Mouse (Mus musculus): ENCODE measurements around the gene Dusp9. TPM values are rescaled to one million over a fixed set of nuclear protein-coding genes. Genes with fewer than 3 reads are reported as not detected.

The Dusp9 gene
- polyA plus RNA-seq (2014; fragmentation: Nextera tagmentation; extraction: Ambion mirVana): 5.0 and 7.3 TPM in 2 replicates

DNA sequence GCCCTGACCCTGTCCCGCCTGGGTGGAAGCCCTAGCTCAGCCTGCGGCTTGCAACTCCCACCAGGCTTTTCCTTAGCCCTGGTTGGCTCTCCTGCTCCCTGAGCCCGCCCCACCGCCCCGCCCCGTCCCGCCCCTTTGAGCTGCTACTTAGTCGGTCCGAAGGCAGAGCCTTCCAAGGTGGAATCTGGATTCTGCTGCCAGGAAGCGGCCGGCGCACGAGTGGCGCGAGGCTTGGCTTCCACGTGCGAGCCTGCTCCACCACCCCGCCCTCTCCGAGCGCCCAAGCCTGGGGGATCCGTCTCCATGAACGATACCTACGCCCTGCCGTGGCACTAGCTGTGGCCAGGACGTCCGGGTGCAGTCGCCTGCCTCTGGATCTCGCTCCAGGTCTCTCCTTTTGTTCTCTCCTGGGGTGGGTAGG lies at the start of gene Dusp9:
Dusp9 (plus strand) TSS at position 165 of the 421 bp plus-strand sequence.
- Histone ChIP-seq H3K9me3 (ENCODE audit: control insufficient read depth, low read depth, low read length) (no peaks in the 10 kb centered on the region), H3K36me3 (ENCODE audit: control insufficient read depth, insufficient read depth, low read length) (no peaks in the 10 kb centered on the region), H3K9ac (replicated peaks; ENCODE audit: low read depth, low read length) (no peak within 1 kb of the TSS), H3K27ac (ENCODE audit: low read length) (no peak within 1 kb of the TSS), H3K4me2 (replicated peaks; ENCODE audit: low read depth, low read length) (peak within 1 kb of the TSS; percentile 51), H3K4me3 (ENCODE audit: low read depth, low read length) (peak within 1 kb of the TSS; percentile 30), H3K4me1 (ENCODE audit: control insufficient read depth, insufficient read depth, low read length) (no peaks in the 10 kb centered on the region), H3K27me3 (ENCODE audit: control insufficient read depth, insufficient read depth, low read length) (peaks cover 7% of the 10 kb centered on the region; the same call in 1 of the 2 replicates)
- 12% methylated on average over 28 of the region's 28 CpGs for WGBS
- ATAC-seq (ENCODE audit: insufficient number of reproducible peaks, insufficient read depth, low FRiP score, low read depth): peak; percentile 79

GRCm38 (mm10) chrX:73593212-73593611 lies 46.0 kb upstream of the Dusp9 start:
- Histone ChIP-seq H3K4me2 (replicated peaks; ENCODE audit: low read depth, low read length) (no peak overlapping the region), H3K27me3 (ENCODE audit: control insufficient read depth, insufficient read depth, low read length) (no peaks in the 10 kb centered on the region), H3K4me3 (ENCODE audit: low read depth, low read length) (no peak overlapping the region), H3K4me1 (ENCODE audit: control insufficient read depth, insufficient read depth, low read length) (no peaks in the 10 kb centered on the region), H3K9me3 (ENCODE audit: control insufficient read depth, low read depth, low read length) (no peaks in the 10 kb centered on the region), H3K27ac (ENCODE audit: low read length) (no peak overlapping the region), H3K36me3 (ENCODE audit: control insufficient read depth, insufficient read depth, low read length) (no peaks in the 10 kb centered on the region), H3K9ac (replicated peaks; ENCODE audit: low read depth, low read length) (no peak overlapping the region)
- ATAC-seq (ENCODE audit: insufficient number of reproducible peaks, insufficient read depth, low FRiP score, low read depth): no peak
- 28% methylated on average over 6 of the region's 6 CpGs for WGBS

DNA sequence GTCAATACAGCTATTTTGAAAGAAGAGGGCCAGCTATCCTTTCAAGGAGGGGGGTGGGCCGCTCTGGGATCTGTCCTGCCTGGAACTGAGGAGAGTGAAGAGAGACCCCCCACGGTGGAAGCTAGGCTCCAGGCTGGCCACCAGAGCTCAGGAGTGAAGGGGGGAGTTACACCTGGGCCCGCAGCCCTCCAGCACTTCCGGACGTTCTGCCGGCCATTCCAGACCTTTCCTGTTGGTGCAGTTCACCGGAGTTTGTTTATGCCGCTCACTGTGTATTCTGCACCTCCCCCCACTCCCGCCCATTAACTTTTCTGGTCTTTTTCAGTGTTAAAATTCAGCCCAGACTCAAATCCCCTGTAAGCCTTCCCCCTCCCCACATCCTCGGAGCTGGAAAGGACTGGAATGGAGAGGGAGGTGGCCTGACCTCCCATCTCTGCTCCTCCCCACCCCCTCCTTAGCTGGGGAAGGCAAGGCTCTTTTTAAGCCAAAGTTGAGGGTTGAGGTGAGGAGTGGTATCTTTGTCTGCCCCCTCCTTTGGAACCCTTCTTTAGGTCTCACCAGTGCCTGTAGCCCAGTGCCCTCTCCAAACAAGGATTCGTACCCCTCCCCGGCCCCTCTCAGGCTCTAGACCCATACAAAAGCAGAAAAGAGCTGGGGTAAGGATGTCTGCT lies 44.6 kb upstream of the Dusp9 start:
- no peak overlapping the region for H3K9ac ChIP-seq (replicated peaks; ENCODE audit: low read depth, low read length)
- H3K4me3 ChIP-seq (ENCODE audit: low read depth, low read length): no peak overlapping the region
- H3K9me3 ChIP-seq (ENCODE audit: control insufficient read depth, low read depth, low read length): no peaks in the 10 kb centered on the region
- H3K36me3 ChIP-seq (ENCODE audit: control insufficient read depth, insufficient read depth, low read length): no peaks in the 10 kb centered on the region
- H3K4me2 ChIP-seq (replicated peaks; ENCODE audit: low read depth, low read length): no peak overlapping the region
- no peaks in the 10 kb centered on the region for H3K4me1 ChIP-seq (ENCODE audit: control insufficient read depth, insufficient read depth, low read length)
- H3K27me3 ChIP-seq (ENCODE audit: control insufficient read depth, insufficient read depth, low read length): no peaks in the 10 kb centered on the region
- peak; percentile 46; the same call in 1 of the 2 replicates for ATAC-seq (ENCODE audit: insufficient number of reproducible peaks, insufficient read depth, low FRiP score, low read depth)
- H3K27ac ChIP-seq (ENCODE audit: low read length): no peak overlapping the region
- 25% methylated on average over 12 of the region's 12 CpGs for WGBS

- H3K4me3 ChIP-seq (ENCODE audit: low read depth, low read length): no peak overlapping the region
- H3K9me3 ChIP-seq (ENCODE audit: control insufficient read depth, low read depth, low read length): no peaks in the 10 kb centered on the region
- no peaks in the 10 kb centered on the region for H3K36me3 ChIP-seq (ENCODE audit: control insufficient read depth, insufficient read depth, low read length)
- H3K4me1 ChIP-seq (ENCODE audit: control insufficient read depth, insufficient read depth, low read length): no peaks in the 10 kb centered on the region
- no peak overlapping the region for H3K27ac ChIP-seq (ENCODE audit: low read length)
- 60% methylated on average over 4 of the region's 4 CpGs for WGBS
- no peak overlapping the region for H3K9ac ChIP-seq (replicated peaks; ENCODE audit: low read depth, low read length)
- H3K4me2 ChIP-seq (replicated peaks; ENCODE audit: low read depth, low read length): no peak overlapping the region
- H3K27me3 ChIP-seq (ENCODE audit: control insufficient read depth, insufficient read depth, low read length): no peaks in the 10 kb centered on the region
- no peak for ATAC-seq (ENCODE audit: insufficient number of reproducible peaks, insufficient read depth, low FRiP score, low read depth)
These were observed 43.8 kb upstream of the Dusp9 start for GRCm38 (mm10) chrX:73595297-73595938.

- WGBS: 76% methylated on average over 1 of the region's 1 CpGs
- H3K9ac ChIP-seq (replicated peaks; ENCODE audit: low read depth, low read length): no peak overlapping the region
- no peaks in the 10 kb centered on the region for H3K36me3 ChIP-seq (ENCODE audit: control insufficient read depth, insufficient read depth, low read length)
- no peak overlapping the region for H3K4me2 ChIP-seq (replicated peaks; ENCODE audit: low read depth, low read length)
- no peak for ATAC-seq (ENCODE audit: insufficient number of reproducible peaks, insufficient read depth, low FRiP score, low read depth)
- no peaks in the 10 kb centered on the region for H3K27me3 ChIP-seq (ENCODE audit: control insufficient read depth, insufficient read depth, low read length)
- no peak overlapping the region for H3K27ac ChIP-seq (ENCODE audit: low read length)
- no peak overlapping the region for H3K4me3 ChIP-seq (ENCODE audit: low read depth, low read length)
- no peaks in the 10 kb centered on the region for H3K9me3 ChIP-seq (ENCODE audit: control insufficient read depth, low read depth, low read length)
- H3K4me1 ChIP-seq (ENCODE audit: control insufficient read depth, insufficient read depth, low read length): no peaks in the 10 kb centered on the region
These were observed 37.8 kb upstream of the Dusp9 start for GRCm38 (mm10) chrX:73601456-73601855.

- Histone ChIP-seq H3K27me3 (ENCODE audit: control insufficient read depth, insufficient read depth, low read length) (no peaks in the 10 kb centered on the region), H3K4me1 (ENCODE audit: control insufficient read depth, insufficient read depth, low read length) (no peaks in the 10 kb centered on the region), H3K4me2 (replicated peaks; ENCODE audit: low read depth, low read length) (no peak overlapping the region), H3K9ac (replicated peaks; ENCODE audit: low read depth, low read length) (no peak overlapping the region), H3K27ac (ENCODE audit: low read length) (peak overlapping the region; percentile 44; the same call in 1 of the 2 replicates), H3K36me3 (ENCODE audit: control insufficient read depth, insufficient read depth, low read length) (no peaks in the 10 kb centered on the region), H3K9me3 (ENCODE audit: control insufficient read depth, low read depth, low read length) (no peaks in the 10 kb centered on the region), H3K4me3 (ENCODE audit: low read depth, low read length) (no peak overlapping the region)
- peak; percentile 65; the same call in 1 of the 2 replicates for ATAC-seq (ENCODE audit: insufficient number of reproducible peaks, insufficient read depth, low FRiP score, low read depth)
- 52% methylated on average over 4 of the region's 4 CpGs for WGBS
These were observed 25.6 kb upstream of the Dusp9 start for GRCm38 (mm10) chrX:73613665-73614064.

GRCm38 (mm10) chrX:73615876-73616275 lies 23.3 kb upstream of the Dusp9 start:
- Histone ChIP-seq H3K27me3 (ENCODE audit: control insufficient read depth, insufficient read depth, low read length) (no peaks in the 10 kb centered on the region), H3K4me3 (ENCODE audit: low read depth, low read length) (no peak overlapping the region), H3K4me2 (replicated peaks; ENCODE audit: low read depth, low read length) (no peak overlapping the region), H3K27ac (ENCODE audit: low read length) (no peak overlapping the region), H3K9ac (replicated peaks; ENCODE audit: low read depth, low read length) (no peak overlapping the region), H3K9me3 (ENCODE audit: control insufficient read depth, low read depth, low read length) (no peaks in the 10 kb centered on the region), H3K4me1 (ENCODE audit: control insufficient read depth, insufficient read depth, low read length) (no peaks in the 10 kb centered on the region), H3K36me3 (ENCODE audit: control insufficient read depth, insufficient read depth, low read length) (no peaks in the 10 kb centered on the region)
- WGBS: 94% methylated on average over 1 of the region's 1 CpGs
- no peak for ATAC-seq (ENCODE audit: insufficient number of reproducible peaks, insufficient read depth, low FRiP score, low read depth)

- H3K36me3 ChIP-seq (ENCODE audit: control insufficient read depth, insufficient read depth, low read length): no peaks in the 10 kb centered on the region
- H3K27ac ChIP-seq (ENCODE audit: low read length): no peak overlapping the region
- ATAC-seq (ENCODE audit: insufficient number of reproducible peaks, insufficient read depth, low FRiP score, low read depth): no peak
These were observed 19.8 kb upstream of the Dusp9 start for GRCm38 (mm10) chrX:73619401-73619800.

More at GRCm38 (mm10) chrX:73619401-73619800, 19.8 kb upstream of the Dusp9 start:
- no peaks in the 10 kb centered on the region for H3K27me3 ChIP-seq (ENCODE audit: control insufficient read depth, insufficient read depth, low read length)
- H3K4me3 ChIP-seq (ENCODE audit: low read depth, low read length): no peak overlapping the region
- no peaks in the 10 kb centered on the region for H3K9me3 ChIP-seq (ENCODE audit: control insufficient read depth, low read depth, low read length)
- H3K4me1 ChIP-seq (ENCODE audit: control insufficient read depth, insufficient read depth, low read length): no peaks in the 10 kb centered on the region
- H3K9ac ChIP-seq (replicated peaks; ENCODE audit: low read depth, low read length): no peak overlapping the region
- H3K4me2 ChIP-seq (replicated peaks; ENCODE audit: low read depth, low read length): no peak overlapping the region

All from stomach, embryonic 14.5 days (tissue).